Mouse (Mus musculus): Measurements from ENCODE around the gene Atg10. TPM values are rescaled to one million over a fixed set of nuclear protein-coding genes. Genes with fewer than 3 reads are reported as not detected.

The Atg10 gene
- total and polyA plus RNA-seq, 2 experiments from 2014 or later, result 3.2 to 13.2 TPM

- WGBS, result 95% methylated on average over 8 of the region's 8 CpGs
- ATAC-seq (ENCODE audit: low FRiP score), result no peak
- Histone ChIP-seq H3K9me3 (ENCODE audit: low read length) (no peaks in the 10 kb centered on the region), H3K27ac (ENCODE audit: low read depth, low read length) (no peak overlapping the region), H3K4me2 (ENCODE audit: low read depth, low read length, poor library complexity, severe bottlenecking) (no peak overlapping the region), H3K4me1 (ENCODE audit: insufficient read depth, low read length) (peaks cover 8% of the 10 kb centered on the region), H3K4me3 (ENCODE audit: low read depth, low read length) (no peak overlapping the region), H3K36me3 (ENCODE audit: insufficient read depth, low read length) (no peaks in the 10 kb centered on the region), H3K27me3 (ENCODE audit: insufficient read depth, low read length) (no peaks in the 10 kb centered on the region), H3K9ac (replicated peaks; ENCODE audit: low read length, poor library complexity, severe bottlenecking) (no peak overlapping the region)
- no peak for TF ChIP-seq CTCF (IDR thresholded peaks at IDR 0.05)
- DNase-seq (ENCODE audit: low spot score), result no peak
These were observed 43.4 kb downstream of the Atg10 start for GRCm38 (mm10) chr13:91180364-91180763.

- Histone ChIP-seq H3K9me3 (ENCODE audit: low read length) (no peaks in the 10 kb centered on the region), H3K27me3 (ENCODE audit: insufficient read depth, low read length) (no peaks in the 10 kb centered on the region), H3K27ac (ENCODE audit: low read depth, low read length) (no peak overlapping the region), H3K36me3 (ENCODE audit: insufficient read depth, low read length) (no peaks in the 10 kb centered on the region), H3K4me3 (ENCODE audit: low read depth, low read length) (no peak overlapping the region), H3K4me2 (ENCODE audit: low read depth, low read length, poor library complexity, severe bottlenecking) (no peak overlapping the region), H3K4me1 (ENCODE audit: insufficient read depth, low read length) (peaks cover 8% of the 10 kb centered on the region), H3K9ac (replicated peaks; ENCODE audit: low read length, poor library complexity, severe bottlenecking) (no peak overlapping the region)
- peak; percentile 10; the same call in 1 of the 2 replicates for ATAC-seq (ENCODE audit: low FRiP score)
- TF ChIP-seq CTCF (IDR thresholded peaks at IDR 0.05), result no peak
- peak; percentile 41 for DNase-seq (ENCODE audit: low spot score)
- WGBS, result 37% methylated on average over 8 of the region's 8 CpGs
These were observed 44.4 kb downstream of the Atg10 start for GRCm38 (mm10) chr13:91179174-91179899.

GRCm38 (mm10) chr13:91178428-91179160 lies 45.2 kb downstream of the Atg10 start:
- H3K4me1 ChIP-seq (ENCODE audit: insufficient read depth, low read length), result peaks cover 8% of the 10 kb centered on the region
- no peak overlapping the region for H3K4me3 ChIP-seq (ENCODE audit: low read depth, low read length)
- peak; percentile 74 for ATAC-seq (ENCODE audit: low FRiP score)
- H3K27ac ChIP-seq (ENCODE audit: low read depth, low read length), result peak overlapping the region; percentile 14; the same call in 1 of the 2 replicates
- H3K4me2 ChIP-seq (ENCODE audit: low read depth, low read length, poor library complexity, severe bottlenecking), result no peak overlapping the region
- peak; percentile 23 for TF ChIP-seq CTCF (IDR thresholded peaks at IDR 0.05)
- WGBS, result 40% methylated on average over 9 of the region's 9 CpGs
- no peaks in the 10 kb centered on the region for H3K27me3 ChIP-seq (ENCODE audit: insufficient read depth, low read length)
- no peak overlapping the region for H3K9ac ChIP-seq (replicated peaks; ENCODE audit: low read length, poor library complexity, severe bottlenecking)
- DNase-seq (ENCODE audit: low spot score), result peak; percentile 77
- H3K9me3 ChIP-seq (ENCODE audit: low read length), result no peaks in the 10 kb centered on the region
- H3K36me3 ChIP-seq (ENCODE audit: insufficient read depth, low read length), result no peaks in the 10 kb centered on the region

GRCm38 (mm10) chr13:91175347-91175746 lies 48.4 kb downstream of the Atg10 start:
- H3K4me1 ChIP-seq (ENCODE audit: insufficient read depth, low read length), result peaks cover 8% of the 10 kb centered on the region
- H3K4me3 ChIP-seq (ENCODE audit: low read depth, low read length), result no peak overlapping the region
- H3K27me3 ChIP-seq (ENCODE audit: insufficient read depth, low read length), result no peaks in the 10 kb centered on the region
- peak; percentile 27 for DNase-seq (ENCODE audit: low spot score)
- H3K4me2 ChIP-seq (ENCODE audit: low read depth, low read length, poor library complexity, severe bottlenecking), result no peak overlapping the region
- TF ChIP-seq CTCF (IDR thresholded peaks at IDR 0.05), result no peak
- WGBS, result 69% methylated on average over 3 of the region's 3 CpGs
- ATAC-seq (ENCODE audit: low FRiP score), result no peak
- no peaks in the 10 kb centered on the region for H3K36me3 ChIP-seq (ENCODE audit: insufficient read depth, low read length)
- no peaks in the 10 kb centered on the region for H3K9me3 ChIP-seq (ENCODE audit: low read length)
- no peak overlapping the region for H3K9ac ChIP-seq (replicated peaks; ENCODE audit: low read length, poor library complexity, severe bottlenecking)
- no peak overlapping the region for H3K27ac ChIP-seq (ENCODE audit: low read depth, low read length)

- H3K36me3 ChIP-seq (ENCODE audit: insufficient read depth, low read length), result no peaks in the 10 kb centered on the region
- peak; percentile 70 for DNase-seq (ENCODE audit: low spot score)
- H3K9me3 ChIP-seq (ENCODE audit: low read length), result no peaks in the 10 kb centered on the region
- no peak overlapping the region for H3K4me3 ChIP-seq (ENCODE audit: low read depth, low read length)
- H3K27ac ChIP-seq (ENCODE audit: low read depth, low read length), result no peak overlapping the region
- H3K4me1 ChIP-seq (ENCODE audit: insufficient read depth, low read length), result no peaks in the 10 kb centered on the region
- no peak for TF ChIP-seq CTCF (IDR thresholded peaks at IDR 0.05)
- H3K27me3 ChIP-seq (ENCODE audit: insufficient read depth, low read length), result no peaks in the 10 kb centered on the region
- H3K9ac ChIP-seq (replicated peaks; ENCODE audit: low read length, poor library complexity, severe bottlenecking), result no peak overlapping the region
- ATAC-seq (ENCODE audit: low FRiP score), result 0 out of 2 replicates have a peak, but pooled peaks have one; percentile 38
- no peak overlapping the region for H3K4me2 ChIP-seq (ENCODE audit: low read depth, low read length, poor library complexity, severe bottlenecking)
- WGBS, result 72% methylated on average over 15 of the region's 15 CpGs
These were observed 51.8 kb downstream of the Atg10 start for GRCm38 (mm10) chr13:91171766-91172491.
